Mouse (Mus musculus) megakaryocyte, adult 5-6 weeks (primary cell): Measurements from ENCODE around the gene Clybl. TPM values are rescaled to one million over a fixed set of nuclear protein-coding genes. Genes with fewer than 3 reads are reported as not detected.

Source experiments
- ATAC-seq: 2 replicates; pipeline ENCODE4 v1.8.0; 2016; ENCODE audit warnings: mild to moderate bottlenecking, inconsistent platforms; ENCODE audit not compliant: poor library complexity, severe bottlenecking
- total RNA-seq, 2 experiments: library from RNA; stranded (forward) in 1 of 2; stranded (reverse) in 1 of 2; fragments of 153-499, 151-499 nt in 1 of 2; fragments of 221-1000, 200-1000 nt in 1 of 2; gene quantifications; 2 replicates each; pipeline versions ENCODE4 v1.2.3 to v1.2.4; 2015 to 2017

The Clybl gene
- total RNA-seq, 2 experiments from 2014 or later = 4.8 to 11.1 TPM

GRCm38 (mm10) chr14:122196851-122197250, 15.3 kb downstream of the Clybl start:
- ATAC-seq = no peak

- no peak for ATAC-seq
These were observed 18.9 kb downstream of the Clybl start for GRCm38 (mm10) chr14:122200247-122200885.

GRCm38 (mm10) chr14:122209177-122209576, 27.7 kb downstream of the Clybl start:
- ATAC-seq = no peak

- no peak for ATAC-seq
These were observed 32.1 kb downstream of the Clybl start for GRCm38 (mm10) chr14:122213590-122213989.

- no peak for ATAC-seq
These were observed 32.6 kb downstream of the Clybl start for GRCm38 (mm10) chr14:122214126-122214525.

- no peak for ATAC-seq
These were observed 35.7 kb downstream of the Clybl start for GRCm38 (mm10) chr14:122217221-122217620.

- ATAC-seq = no peak
These were observed 41.5 kb downstream of the Clybl start for GRCm38 (mm10) chr14:122222934-122223374.

GRCm38 (mm10) chr14:122223461-122224102, 42.1 kb downstream of the Clybl start:
- ATAC-seq = peak; percentile 95

- 0 out of 2 replicates have a peak, but pooled peaks have one; percentile 7 for ATAC-seq
These were observed 42.6 kb downstream of the Clybl start for GRCm38 (mm10) chr14:122224103-122224494.

- no peak for ATAC-seq
These were observed 43.0 kb downstream of the Clybl start for GRCm38 (mm10) chr14:122224501-122224928.

- ATAC-seq = no peak
These were observed 44.1 kb downstream of the Clybl start for GRCm38 (mm10) chr14:122225479-122226132.

- no peak for ATAC-seq
These were observed 44.6 kb downstream of the Clybl start for GRCm38 (mm10) chr14:122226133-122226515.

- no peak for ATAC-seq
These were observed 45.4 kb downstream of the Clybl start for GRCm38 (mm10) chr14:122226666-122227453.

GRCm38 (mm10) chr14:122227454-122227951, 46.0 kb downstream of the Clybl start:
- no peak for ATAC-seq

- no peak for ATAC-seq
These were observed 47.5 kb downstream of the Clybl start for GRCm38 (mm10) chr14:122228816-122229551.

GRCm38 (mm10) chr14:122229988-122230387, 48.5 kb downstream of the Clybl start:
- ATAC-seq = no peak

GRCm38 (mm10) chr14:122230621-122231025, 49.1 kb downstream of the Clybl start:
- no peak for ATAC-seq

- no peak for ATAC-seq
These were observed 49.6 kb downstream of the Clybl start for GRCm38 (mm10) chr14:122231073-122231472.

GRCm38 (mm10) chr14:122233212-122233714, 51.8 kb downstream of the Clybl start:
- ATAC-seq = no peak

GRCm38 (mm10) chr14:122243874-122244273, 62.4 kb downstream of the Clybl start:
- no peak for ATAC-seq
